Mouse (Mus musculus) spleen, embryonic (tissue): Measurements from ENCODE around the gene Gm8159.
"Not testable (repeated sequence)": the region's sequence is repeated elsewhere in the genome, so short reads cannot be mapped to it uniquely, and the experiment has no call there.

Source experiments
- CTCF ChIA-PET: fragments of 350-600 bp; sonication (Branson Sonifier 250); formaldehyde crosslinking; loops from one replicate; lab custom pipeline; 2022; lab: Charles Lee

The Gm8159 gene

DNA sequence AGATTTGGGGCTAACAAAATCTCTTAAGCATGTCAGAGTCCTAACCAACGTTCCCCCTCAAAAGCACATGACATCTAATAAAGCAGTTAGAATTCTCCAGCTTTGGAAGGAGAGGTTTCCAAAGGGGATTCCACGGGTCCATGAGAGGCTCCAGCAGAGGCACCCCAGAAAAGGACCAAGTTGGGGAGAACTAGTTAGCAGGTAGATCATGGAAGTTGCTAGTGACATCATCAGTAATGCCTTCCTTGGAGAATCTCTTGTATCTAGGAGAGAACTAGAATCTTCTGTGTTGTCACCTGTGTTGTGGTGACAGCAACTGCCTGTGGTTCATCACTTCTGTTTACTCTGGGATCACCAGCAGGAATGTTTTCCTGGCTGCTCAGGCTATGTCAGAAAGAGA, at the start of gene Gm8159:
Gene Gm8159, plus strand, starts transcription at position 301 of the 400 bp plus-strand sequence.
- CTCF ChIA-PET = not testable (repeated sequence)

- CTCF ChIA-PET = not testable (repeated sequence)
Observed at GRCm38 (mm10) chr14:4649309-4649708, 17.2 kb downstream of the Gm8159 start.

GRCm38 (mm10) chr14:4650324-4650723, 18.2 kb downstream of the Gm8159 start:
- CTCF ChIA-PET = not testable (repeated sequence)

DNA sequence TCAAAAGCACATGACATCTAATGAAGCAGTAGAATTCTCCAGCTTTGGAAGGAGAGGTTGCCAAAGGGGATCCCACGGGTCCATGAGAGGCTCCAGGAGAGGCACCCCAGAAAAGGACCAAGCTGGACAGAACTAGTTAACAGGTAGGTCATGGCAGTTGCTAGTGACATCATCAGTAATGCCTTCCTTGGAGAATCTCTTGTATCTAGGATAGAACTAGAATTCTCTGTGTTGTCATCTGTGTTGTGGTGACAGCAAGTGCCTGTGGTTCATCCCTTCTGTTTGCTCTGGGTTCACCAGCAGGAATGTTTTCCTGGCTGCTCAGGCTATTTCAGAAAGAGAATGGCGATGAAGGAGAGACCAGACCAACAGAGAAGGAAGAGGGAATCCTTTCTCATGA, 31.7 kb downstream of the Gm8159 start, which contains the start of gene Gm3239:
Gene Gm3239, plus strand, starts transcription at position 301 of the 400 bp plus-strand sequence.
- CTCF ChIA-PET = not testable (repeated sequence)
